Mouse (Mus musculus): ENCODE results near the gene Hacd2.

GRCm38 (mm10) chr16:35120603-35121002, 98.4 kb downstream of the Hacd2 start:
- TF ChIP-seq CTCF (conservative IDR thresholded peaks at IDR 0.05 in 1 of 2, IDR thresholded peaks at IDR 0.05 in 1 of 2; ENCODE audit: low read depth in 2 of 2, low read length in 2 of 2) (no peak), RAD21 (IDR thresholded peaks at IDR 0.05; ENCODE audit: low read depth, low read length) (no peak), JUND (conservative IDR thresholded peaks at IDR 0.05; ENCODE audit: low read depth, low read length) (no peak), TCF12 (IDR thresholded peaks at IDR 0.05; ENCODE audit: low read depth, low read length) (no peak), POLR2A (IDR thresholded peaks at IDR 0.05; ENCODE audit: low read depth, low read length) (no peak), E2F4 (IDR thresholded peaks at IDR 0.05; ENCODE audit: insufficient replicate concordance, low read depth, low read length) (no peak), EP300 (IDR thresholded peaks at IDR 0.05; ENCODE audit: low read length) (no peak), ETS1 (conservative IDR thresholded peaks at IDR 0.05; ENCODE audit: low read depth, low read length) (no peak), MAX (IDR thresholded peaks at IDR 0.05; ENCODE audit: low read length) (no peak), SMC3 (IDR thresholded peaks at IDR 0.05; ENCODE audit: low read depth, low read length) (no peak), JUN (IDR thresholded peaks at IDR 0.05; ENCODE audit: insufficient read depth, low read depth, low read length) (no peak), MAFK (IDR thresholded peaks at IDR 0.05; ENCODE audit: insufficient replicate concordance, low read length) (no peak), KAT2A (IDR thresholded peaks at IDR 0.05; ENCODE audit: insufficient replicate concordance, low read length) (no peak)

Measured in CH12.LX (cell line).